Mouse (Mus musculus) small intestine, adult 2 months (tissue): ENCODE measurements around the gene Tmem144. TPM values are rescaled to one million over a fixed set of nuclear protein-coding genes. Genes with fewer than 3 reads are reported as not detected.

Source experiments
- H3K27ac ChIP-seq: fragments of 200-500 bp; 2 replicates; pipeline ENCODE4 v1.5.1; 2012; ENCODE audit warnings: low read depth, low read length, control low read depth, inconsistent platforms; ENCODE audit not compliant: insufficient read depth
- H3K27me3 ChIP-seq: fragments of 200-500 bp; 2 replicates; pipeline ENCODE4 v1.6.1; 2012; ENCODE audit warnings: mild to moderate bottlenecking, moderate library complexity, low read length, inconsistent platforms; ENCODE audit not compliant: control insufficient read depth, insufficient read depth
- H3K36me3 ChIP-seq: fragments of 200-500 bp; 2 replicates; pipeline ENCODE4 v1.6.1; 2012; ENCODE audit warnings: mild to moderate bottlenecking, low read length, control low read depth, inconsistent platforms; ENCODE audit not compliant: control insufficient read depth, insufficient read depth
- H3K4me1 ChIP-seq: fragments of 200-500 bp; 2 replicates; pipeline ENCODE4 v1.6.1; 2012; ENCODE audit warnings: low read length, inconsistent platforms, mixed read lengths; ENCODE audit not compliant: control insufficient read depth, insufficient read depth, insufficient read length
- H3K4me3 ChIP-seq: fragments of 200-500 bp; 2 replicates; pipeline ENCODE4 v1.5.1; 2012; ENCODE audit warnings: low read depth, mild to moderate bottlenecking, control low read depth, inconsistent platforms, low read length, moderate library complexity
- CTCF ChIP-seq: fragments of 200-500 bp; IDR thresholded peaks from 2 replicates; pipeline ENCODE4 v1.5.1; 2012; ENCODE audit warnings: low read depth, mild to moderate bottlenecking, control low read depth, inconsistent platforms, low read length, moderate library complexity, mixed read lengths; ENCODE audit not compliant: insufficient replicate concordance, insufficient read length; ENCODE audit errors: extremely low read depth
- POLR2A ChIP-seq: fragments of 200-500 bp; IDR thresholded peaks from 2 replicates; pipeline ENCODE4 v1.6.1; 2012; ENCODE audit warnings: low read depth, mild to moderate bottlenecking, control low read depth, inconsistent platforms, low read length, moderate library complexity
- WGBS: fragments of 180-500 bp; shearing (Covaris S2); methylation state at CpG from one replicate; pipeline ENCODE4 v1.1.7; 2018; 5-methylcytosine and 5-hydroxymethylcytosine counted together
- polyA plus RNA-seq: library from polyadenylated mRNA; depleted of rRNA; stranded (reverse); fragments of >200 nt; gene quantifications from 2 replicates; pipeline ENCODE4 v1.2.3, GENCODE M21; 2012

The Tmem144 gene
- polyA plus RNA-seq, 1 experiment, result 7.7 TPM

- Histone ChIP-seq H3K4me3 (no peak overlapping the region), H3K27ac (no peak overlapping the region; the same call in 1 of the 2 replicates), H3K4me1 (peaks cover 7% of the 10 kb centered on the region), H3K36me3 (no peaks in the 10 kb centered on the region), H3K27me3 (no peaks in the 10 kb centered on the region)
- TF ChIP-seq CTCF, result no peak
- no peak for TF ChIP-seq POLR2A
- 76% methylated on average over 2 of the region's 2 CpGs for WGBS
These were observed 35.4 kb upstream of the Tmem144 start for GRCm38 (mm10) chr3:79887966-79888365.

GRCm38 (mm10) chr3:79887161-79887855 is 34.7 kb upstream of the Tmem144 start:
- WGBS, result 68% methylated on average over 8 of the region's 8 CpGs
- Histone ChIP-seq H3K27ac (no peak overlapping the region), H3K27me3 (no peaks in the 10 kb centered on the region), H3K4me3 (peak overlapping the region; percentile 61; the same call in 1 of the 2 replicates), H3K36me3 (no peaks in the 10 kb centered on the region), H3K4me1 (peaks cover 7% of the 10 kb centered on the region)
- no peak for TF ChIP-seq CTCF
- no peak for TF ChIP-seq POLR2A

- Histone ChIP-seq H3K27me3 (no peaks in the 10 kb centered on the region), H3K27ac (0 out of 2 replicates have a peak overlapping the region, but pooled peaks have one; percentile 0), H3K4me1 (peaks cover 7% of the 10 kb centered on the region), H3K36me3 (no peaks in the 10 kb centered on the region), H3K4me3 (peak overlapping the region; percentile 61)
- 64% methylated on average over 23 of the region's 23 CpGs for WGBS
- no peak for TF ChIP-seq POLR2A
- TF ChIP-seq CTCF, result peak; percentile 56; the same call in 1 of the 2 replicates
These were observed 34.0 kb upstream of the Tmem144 start for GRCm38 (mm10) chr3:79886357-79887091.

DNA sequence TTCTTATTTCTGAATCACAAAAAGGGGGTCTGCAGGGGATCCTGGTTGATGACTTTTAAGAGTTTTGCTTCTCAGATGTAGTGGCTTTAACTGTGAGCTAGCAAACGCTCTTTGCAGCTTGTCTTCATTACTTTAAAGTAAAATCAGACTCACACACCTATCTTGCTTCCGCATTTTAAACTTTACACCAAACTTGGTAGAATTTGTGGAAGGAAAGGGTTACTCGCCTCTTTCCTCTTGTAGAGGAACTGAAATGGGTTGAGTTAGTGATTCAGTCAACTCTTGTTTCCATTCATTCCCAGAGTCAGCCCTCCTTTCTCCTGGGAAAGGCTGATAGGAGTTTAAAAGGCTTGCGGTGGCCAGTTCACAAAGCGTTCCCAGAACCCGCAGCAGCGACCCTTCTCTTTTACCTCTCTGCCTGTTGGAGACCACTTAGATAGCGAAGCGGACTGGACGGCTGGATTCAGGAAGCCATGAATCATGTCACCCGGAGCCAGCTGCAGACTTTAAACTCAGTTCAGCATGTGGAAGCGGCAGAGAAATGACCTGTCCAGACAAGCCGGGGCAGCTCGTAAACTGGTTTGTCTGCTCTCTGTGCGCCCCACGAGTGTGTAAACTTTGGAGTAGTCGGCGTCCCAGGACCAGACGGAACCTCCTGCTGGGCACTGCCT is 33.2 kb upstream of the Tmem144 start:
- 0 out of 2 replicates have a peak overlapping the region, but pooled peaks have one; percentile 10 for H3K27ac ChIP-seq
- no peaks in the 10 kb centered on the region for H3K36me3 ChIP-seq
- H3K4me3 ChIP-seq, result peak overlapping the region; percentile 61
- TF ChIP-seq POLR2A (no peak), CTCF (no peak)
- H3K27me3 ChIP-seq, result no peaks in the 10 kb centered on the region
- H3K4me1 ChIP-seq, result peaks cover 7% of the 10 kb centered on the region
- 11% methylated on average over 19 of the region's 19 CpGs for WGBS

DNA sequence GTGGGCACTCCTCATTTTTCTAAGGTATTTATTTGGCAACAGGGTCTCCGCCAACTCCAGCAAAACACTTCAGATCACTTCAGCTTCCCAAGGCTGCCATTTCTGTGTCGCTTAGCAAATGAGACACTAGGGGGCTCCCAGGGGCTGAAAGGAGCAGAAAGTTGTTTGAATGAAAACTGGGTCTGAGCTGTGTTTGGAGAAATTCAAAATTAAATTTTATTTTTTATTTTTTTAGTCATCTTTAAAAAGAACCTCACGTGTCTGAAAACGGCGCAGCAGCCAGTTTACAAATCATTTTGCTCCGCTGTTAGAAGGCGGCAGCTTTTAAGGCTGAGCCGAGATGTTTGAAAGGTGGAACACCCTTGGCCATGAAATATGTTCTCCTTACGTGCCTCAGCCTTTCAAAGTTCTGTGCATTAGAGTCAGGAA is 32.2 kb upstream of the Tmem144 start:
- H3K4me3 ChIP-seq, result no peak overlapping the region
- TF ChIP-seq POLR2A, result no peak
- TF ChIP-seq CTCF, result peak; percentile 53; the same call in 1 of the 2 replicates
- peaks cover 7% of the 10 kb centered on the region for H3K4me1 ChIP-seq
- H3K36me3 ChIP-seq, result no peaks in the 10 kb centered on the region
- no peak overlapping the region for H3K27ac ChIP-seq
- WGBS, result 30% methylated on average over 9 of the region's 9 CpGs
- no peaks in the 10 kb centered on the region for H3K27me3 ChIP-seq

DNA sequence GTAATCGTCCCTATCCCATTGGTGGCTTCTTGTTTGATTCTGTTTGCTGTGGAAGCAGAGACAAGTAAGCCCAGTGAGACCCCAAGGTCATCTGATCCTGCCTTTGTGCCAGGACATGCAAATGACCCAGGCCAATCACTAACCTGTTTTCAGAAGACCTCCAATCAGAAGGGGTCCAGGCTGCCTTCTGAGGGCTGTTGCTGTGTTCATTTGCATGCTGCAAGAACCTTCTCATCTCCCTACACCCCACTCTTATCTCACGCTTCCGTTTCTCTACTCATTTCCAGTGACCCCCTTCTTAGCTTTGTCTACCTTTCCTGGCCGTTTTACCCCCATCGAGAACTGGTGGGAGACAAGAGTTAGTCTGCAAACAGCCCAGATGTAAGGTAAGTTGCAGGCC is 31.7 kb upstream of the Tmem144 start, which contains the start of gene Fam198b:
TSS of gene Fam198b (plus strand) at position 229 of the 400 bp plus-strand sequence.
- 54% methylated on average over 5 of the region's 5 CpGs for WGBS
- Histone ChIP-seq H3K27me3 (no peaks in the 10 kb centered on the region), H3K36me3 (no peaks in the 10 kb centered on the region), H3K27ac (no peak within 1 kb of the TSS), H3K4me1 (peaks cover 9% of the 10 kb centered on the region), H3K4me3 (no peak within 1 kb of the TSS)
- TF ChIP-seq POLR2A, result no peak
- TF ChIP-seq CTCF, result no peak
